Mouse (Mus musculus) left cerebral cortex, adult 18-20 months (tissue): ENCODE measurements at regions not wholly inside any gene's neighbourhood (a gene's known extent, or its start where the extent isn't known, plus 50 kb on each side); places are given as distances from the start of the nearest gene placed in this dataset.

Experiments
- DNase-seq, 2 experiments: peaks; one replicate each; pipeline ENCODE4 v3.0.0; 2021 to 2022; ENCODE audit warnings: low spot score in 2 of 2, mixed read lengths in 1 of 2

DNA sequence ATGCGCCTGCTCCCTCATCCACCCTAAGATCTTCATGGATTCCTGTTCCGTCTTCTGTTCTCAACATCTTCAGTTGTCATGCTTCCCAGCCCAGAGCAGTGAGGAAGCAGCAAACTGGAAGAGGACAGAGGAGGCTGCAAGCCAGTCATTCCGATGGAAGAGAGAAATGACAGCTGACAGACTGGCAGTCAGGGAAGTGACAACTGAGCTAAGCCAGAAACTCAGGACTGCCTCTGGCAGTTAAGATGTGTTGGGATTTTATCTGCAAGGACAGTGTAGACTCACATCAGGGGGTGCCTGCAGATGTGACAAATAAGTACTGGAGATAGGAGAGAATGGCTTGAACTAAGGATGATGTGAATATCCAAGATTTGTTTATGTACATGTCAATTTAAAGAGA, 106.1 kb upstream of the Fam92a start:
- DNase-seq = no peak

DNA sequence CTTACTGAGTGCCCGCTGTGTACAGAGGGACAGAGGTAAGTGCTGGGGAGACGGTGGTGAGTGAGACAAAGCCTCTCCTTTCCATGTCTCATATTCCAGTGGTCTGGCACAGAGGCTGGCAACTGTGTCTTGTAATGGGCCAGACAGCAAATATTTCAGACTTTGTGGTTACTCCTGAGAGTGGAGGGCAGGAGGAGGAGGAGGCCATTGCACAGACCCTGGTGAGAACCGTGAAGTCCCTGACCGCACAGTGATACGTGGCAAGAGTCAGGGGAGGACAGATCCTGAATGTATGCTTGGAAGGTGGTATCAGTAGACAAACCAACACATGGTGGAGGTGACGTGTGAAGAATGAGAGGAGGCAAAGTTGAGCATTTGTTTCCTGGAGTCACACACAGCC, 101.6 kb upstream of the Fam92a start:
- no peak for DNase-seq

DNA sequence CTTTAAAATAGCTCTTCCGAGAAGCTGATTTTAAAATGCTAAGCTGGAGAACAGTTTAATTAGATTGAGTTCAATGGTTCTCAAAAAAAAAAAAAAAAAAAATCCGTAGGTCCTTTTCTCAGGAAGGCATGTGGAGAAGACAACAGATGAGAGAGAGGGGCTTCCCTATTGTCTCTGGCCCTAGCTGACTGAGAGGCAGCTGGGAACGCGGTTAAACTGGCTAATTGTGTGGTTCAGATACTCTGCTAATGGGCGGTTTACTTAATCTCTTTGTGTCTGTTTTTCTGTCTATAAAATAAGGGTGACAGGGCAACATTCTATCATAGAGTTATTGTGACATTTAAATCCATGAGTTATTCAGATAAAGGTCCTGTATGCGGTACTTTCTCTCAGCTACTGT, 101.1 kb upstream of the Fam92a start:
- no peak for DNase-seq

DNA sequence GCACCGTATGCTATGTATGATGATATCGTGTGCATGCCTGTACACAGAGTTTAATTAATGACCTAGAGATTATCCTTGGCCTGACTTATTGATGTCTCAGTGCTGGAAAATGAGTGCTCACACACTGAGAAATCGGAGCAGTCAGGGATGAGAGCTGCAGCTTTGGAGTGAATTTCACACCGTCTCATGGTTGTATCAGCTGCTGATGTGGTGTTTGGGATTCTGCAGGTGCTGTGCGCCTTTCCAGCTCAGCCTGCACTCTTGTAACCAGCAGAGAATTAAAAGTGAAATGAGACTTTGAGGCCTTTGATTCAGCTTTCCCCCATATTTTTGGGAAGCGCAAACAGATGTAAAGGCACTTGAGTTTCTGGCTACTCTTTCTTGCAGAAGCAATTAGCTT, 100.6 kb upstream of the Fam92a start:
- DNase-seq = no peak

DNA sequence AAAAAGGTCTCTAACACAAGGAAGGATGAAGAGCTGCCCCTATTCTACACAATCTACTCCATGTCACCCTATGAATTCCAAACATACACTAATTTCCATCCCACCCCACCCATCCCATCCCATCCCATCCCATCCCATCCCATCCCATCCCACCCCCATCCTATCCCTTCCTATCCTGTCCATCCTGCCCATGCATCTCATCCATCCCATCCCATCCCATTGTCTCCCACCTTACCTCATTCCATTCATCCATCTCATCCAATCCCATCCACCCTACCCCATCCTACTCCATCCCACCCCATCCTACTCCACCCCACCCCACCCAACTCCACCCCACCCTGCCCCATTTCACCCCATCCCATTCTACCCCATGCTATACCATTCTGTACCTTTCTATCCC, 91.9 kb upstream of the Fam92a start:
- no peak for DNase-seq

DNA sequence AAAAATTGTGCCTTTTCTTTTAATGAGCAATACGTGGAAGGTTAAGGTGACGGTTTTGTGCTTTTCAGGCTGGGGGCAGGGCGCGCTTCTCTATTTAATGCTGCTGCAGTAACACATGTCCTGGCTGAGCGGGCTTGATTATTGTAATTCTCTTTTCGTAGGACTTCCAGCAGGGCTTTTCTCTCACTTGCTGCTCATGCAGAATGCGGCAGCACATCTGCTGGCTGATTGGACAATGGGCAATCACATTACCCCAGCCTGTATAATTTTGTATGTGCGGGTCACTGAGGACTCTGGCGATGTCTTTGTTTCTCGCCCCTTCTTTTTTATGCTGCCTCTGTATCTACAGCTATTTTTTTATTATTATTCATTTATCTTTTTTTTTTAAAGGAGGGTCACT, 91.4 kb upstream of the Fam92a start:
- DNase-seq = no peak

DNA sequence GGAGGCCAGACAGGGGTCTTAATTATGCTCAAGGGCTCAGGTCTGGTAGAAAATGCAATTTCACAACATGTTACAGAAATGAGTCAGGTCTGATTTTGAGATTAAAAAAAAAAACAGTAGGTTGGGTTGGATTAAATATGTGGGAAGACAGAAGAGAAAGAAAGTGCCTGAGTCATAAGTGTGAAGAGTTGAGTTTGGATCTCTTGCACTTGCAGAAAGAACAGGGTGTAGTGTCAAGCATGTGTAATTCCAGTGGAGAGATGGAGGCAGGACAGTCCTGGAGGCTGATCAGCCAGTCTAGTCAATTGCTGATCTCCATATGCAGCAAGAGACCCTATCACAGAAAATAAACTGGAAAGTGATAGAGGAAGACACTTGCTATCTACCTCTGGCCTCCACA, 76.2 kb upstream of the Fam92a start:
- DNase-seq = peak in 1 of 2 experiments; percentile 22

DNA sequence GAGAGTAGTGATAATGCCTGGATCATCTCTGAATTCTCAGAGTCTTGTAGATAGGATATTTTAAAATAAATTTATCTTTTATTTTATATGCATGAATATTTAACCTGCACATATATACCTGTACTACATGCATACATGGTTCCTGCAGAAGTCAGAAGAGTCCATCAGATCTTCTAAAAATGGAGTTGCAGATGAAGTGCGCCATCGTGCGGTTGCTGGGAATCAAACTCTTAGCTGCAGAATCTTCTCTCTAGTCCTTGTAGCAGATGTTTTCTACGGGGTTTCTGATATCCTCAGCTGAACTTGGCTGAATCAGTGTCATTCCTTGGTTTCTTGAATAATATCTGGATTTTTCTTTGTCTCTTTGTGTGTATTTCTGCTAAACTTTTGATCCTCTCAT, 74.8 kb upstream of the Fam92a start:
- no peak for DNase-seq

DNA sequence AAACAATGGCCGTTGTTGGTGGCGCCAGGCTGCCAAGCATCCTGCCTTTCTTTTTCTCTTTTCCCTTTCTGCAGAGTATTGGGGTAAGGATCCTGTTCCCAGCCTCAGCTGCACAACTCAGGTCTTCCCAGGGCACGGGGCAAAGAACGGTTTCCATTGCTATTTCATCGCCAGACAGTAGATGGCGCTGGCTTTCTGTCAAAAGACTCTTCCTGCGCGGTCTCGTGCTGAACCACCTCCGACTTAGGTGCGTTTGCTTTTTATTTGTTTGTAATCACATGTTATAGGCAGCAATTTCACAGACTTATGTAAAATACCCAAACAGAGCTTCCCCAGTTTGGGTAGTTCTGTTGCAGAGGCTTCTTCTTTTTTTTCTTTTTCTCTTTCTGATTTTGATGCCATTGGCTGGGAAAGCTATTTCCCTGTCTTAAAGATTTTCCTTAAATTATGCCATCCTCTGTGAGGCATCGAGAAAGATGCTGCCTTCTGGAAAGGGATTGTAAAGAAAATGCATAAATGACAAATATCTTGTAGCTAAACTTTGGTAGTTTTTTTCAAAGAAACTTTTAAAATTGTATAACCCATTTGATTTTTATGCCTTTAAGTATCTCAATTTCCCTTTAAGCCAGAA, 69.2 kb upstream of the Fam92a start:
- DNase-seq = peak; percentile 73 to 78

DNA sequence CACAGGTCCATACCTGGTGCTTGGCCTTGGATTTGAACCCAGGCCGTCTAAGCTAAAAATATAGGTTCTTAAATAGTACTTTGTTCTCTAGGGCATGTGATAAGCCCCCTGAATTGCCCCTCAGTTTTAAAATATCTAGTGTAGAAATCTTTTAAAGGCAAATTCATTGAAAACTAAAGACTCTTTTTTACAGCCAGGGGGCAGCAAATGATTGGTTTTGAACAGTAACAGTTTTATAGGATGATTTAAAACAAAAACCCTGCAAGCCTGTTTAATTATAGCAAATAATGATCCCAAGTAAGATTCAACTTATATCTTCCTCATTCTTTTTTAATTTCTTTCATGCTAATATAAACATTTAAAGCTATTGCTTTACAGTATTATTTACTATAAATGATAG, 58.9 kb upstream of the Fam92a start:
- peak in 1 of 2 experiments; percentile 55 for DNase-seq
